Mouse (Mus musculus) thymus, adult 2 months (tissue): ENCODE measurements at regions not wholly inside any gene's neighbourhood (a gene's known extent, or its start where the extent isn't known, plus 50 kb on each side); places are given as distances from the start of the nearest gene placed in this dataset.
"Not testable (repeated sequence)": the region's sequence is repeated elsewhere in the genome, so short reads cannot be mapped to it uniquely, and the experiment has no call there.

ENCODE experiments used
- DNase-seq: peaks from one replicate; pipeline ENCODE4 v3.0.0; 2021
- H3K27ac ChIP-seq: fragments of 200-500 bp; 2 replicates; pipeline ENCODE4 v1.5.1; 2012; ENCODE audit warnings: low read length, control low read depth; ENCODE audit not compliant: control insufficient read depth, insufficient read depth
- H3K27me3 ChIP-seq: fragments of 200-500 bp; 2 replicates; pipeline ENCODE4 v1.6.1; 2012; ENCODE audit warnings: mild to moderate bottlenecking, low read length, moderate library complexity, mixed read lengths; ENCODE audit not compliant: control insufficient read depth, insufficient read depth
- H3K36me3 ChIP-seq: fragments of 200-500 bp; 2 replicates; pipeline ENCODE4 v1.6.1; 2012; ENCODE audit warnings: mild to moderate bottlenecking, low read length, moderate library complexity; ENCODE audit not compliant: control insufficient read depth, insufficient read depth
- H3K4me1 ChIP-seq: fragments of 200-500 bp; replicated peaks from 2 replicates; pipeline ENCODE4 v1.6.1; 2012; ENCODE audit warnings: low read length; ENCODE audit not compliant: control insufficient read depth, insufficient read depth
- H3K4me3 ChIP-seq: fragments of 200-500 bp; 2 replicates; pipeline ENCODE4 v1.5.1; 2012; ENCODE audit warnings: mild to moderate bottlenecking, low read length, control low read depth, moderate library complexity; ENCODE audit not compliant: control insufficient read depth, insufficient read depth
- CTCF ChIP-seq: fragments of 200-500 bp; IDR thresholded peaks from 2 replicates; pipeline ENCODE4 v1.5.1; 2012; ENCODE audit warnings: mild to moderate bottlenecking, control low read depth, low read length, moderate library complexity, borderline replicate concordance; ENCODE audit not compliant: control insufficient read depth, poor library complexity, insufficient read depth; ENCODE audit errors: extremely low read depth
- POLR2A ChIP-seq: fragments of 200-500 bp; IDR thresholded peaks from 2 replicates; pipeline ENCODE4 v1.6.1; 2012; ENCODE audit warnings: mild to moderate bottlenecking, low read length, control low read depth, moderate library complexity; ENCODE audit not compliant: control insufficient read depth, poor library complexity, insufficient read depth; ENCODE audit errors: extremely low read depth
- WGBS: fragments of 180-500 bp; shearing (Covaris S2); methylation state at CpG from one replicate; pipeline ENCODE4 v1.1.7; 2018; 5-methylcytosine and 5-hydroxymethylcytosine counted together

DNA sequence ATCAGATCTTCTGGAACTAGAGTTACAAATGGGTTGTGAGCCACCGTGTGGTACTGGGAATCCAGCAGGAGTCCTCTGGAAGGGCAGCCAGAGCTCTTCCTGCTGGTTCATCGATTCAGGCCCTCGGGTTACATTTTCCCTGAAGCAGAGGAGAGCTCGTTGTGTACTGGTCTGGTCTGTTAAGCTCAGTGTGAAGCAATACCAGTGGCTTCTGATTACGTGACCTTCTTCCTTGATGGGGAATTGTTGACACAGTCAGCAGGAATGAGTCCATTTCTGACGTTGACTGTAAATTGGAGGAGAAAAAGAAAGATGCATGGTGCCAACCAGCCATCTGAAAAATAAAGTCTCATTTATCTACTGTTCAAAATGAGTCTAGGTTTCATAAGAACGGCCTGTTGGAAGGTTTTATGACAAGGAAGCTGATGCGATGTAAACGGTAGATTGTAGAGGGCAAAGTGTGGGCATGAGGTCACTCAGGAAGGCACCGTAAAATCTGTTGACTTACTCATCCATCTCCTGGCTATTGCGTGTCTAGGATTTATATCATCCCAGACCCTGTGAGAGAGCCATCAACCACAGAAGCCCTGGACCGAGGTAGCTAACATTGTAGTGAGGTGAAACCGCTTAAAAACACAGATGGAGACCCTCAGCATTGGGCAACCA lies 79.0 kb upstream of the Enpep start:
- Histone ChIP-seq H3K27ac (no peak overlapping the region), H3K27me3 (no peaks in the 10 kb centered on the region), H3K4me3 (no peak overlapping the region), H3K4me1 (no peaks in the 10 kb centered on the region), H3K36me3 (no peaks in the 10 kb centered on the region)
- 96% methylated on average over 13 of the region's 13 CpGs for WGBS
- TF ChIP-seq CTCF (no peak), POLR2A (no peak)
- no peak for DNase-seq

DNA sequence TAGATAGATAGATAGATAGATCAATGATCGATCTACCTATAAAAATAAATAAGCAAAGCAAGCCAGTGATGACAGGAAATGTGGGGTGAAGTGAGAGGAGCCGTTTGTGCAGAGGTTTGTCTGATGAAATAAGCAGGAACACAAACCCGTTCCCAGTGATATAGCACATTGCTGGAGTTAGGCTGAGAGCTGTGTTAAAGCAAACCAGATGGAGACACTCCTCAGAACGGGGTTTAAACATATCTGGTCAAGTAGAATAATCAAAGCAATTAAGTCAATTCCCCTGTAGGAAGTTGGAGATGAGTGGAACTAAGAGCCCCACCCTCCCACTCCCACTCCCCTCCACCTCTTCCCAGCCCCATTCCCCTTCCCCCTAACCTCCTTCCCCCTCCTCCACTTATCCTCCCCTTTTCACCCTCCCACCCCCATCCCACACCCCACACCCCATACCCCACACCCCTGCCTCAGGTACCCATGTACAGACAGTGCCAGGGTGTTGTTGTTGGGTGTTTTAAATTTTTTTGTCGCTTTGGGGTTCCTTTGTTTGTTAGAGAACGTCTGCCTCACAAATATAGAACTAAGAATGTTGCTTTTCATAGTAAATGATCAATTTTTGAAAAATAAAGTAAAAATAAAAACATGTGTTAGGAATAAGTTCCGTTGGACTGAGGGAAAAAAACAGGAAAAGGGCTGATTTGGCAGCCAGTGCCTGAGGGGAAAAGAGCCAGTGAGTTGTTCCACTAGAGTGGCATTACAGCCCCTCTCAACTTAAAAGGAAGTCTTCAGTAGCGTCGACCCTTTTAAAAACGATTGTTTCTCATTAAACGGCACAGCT lies 79.8 kb upstream of the Enpep start:
- Histone ChIP-seq H3K36me3 (no peaks in the 10 kb centered on the region), H3K27ac (no peak overlapping the region), H3K4me3 (no peak overlapping the region), H3K27me3 (no peaks in the 10 kb centered on the region), H3K4me1 (no peaks in the 10 kb centered on the region)
- WGBS: 80% methylated on average over 11 of the region's 11 CpGs
- DNase-seq: no peak
- TF ChIP-seq POLR2A (no peak), CTCF (no peak)

DNA sequence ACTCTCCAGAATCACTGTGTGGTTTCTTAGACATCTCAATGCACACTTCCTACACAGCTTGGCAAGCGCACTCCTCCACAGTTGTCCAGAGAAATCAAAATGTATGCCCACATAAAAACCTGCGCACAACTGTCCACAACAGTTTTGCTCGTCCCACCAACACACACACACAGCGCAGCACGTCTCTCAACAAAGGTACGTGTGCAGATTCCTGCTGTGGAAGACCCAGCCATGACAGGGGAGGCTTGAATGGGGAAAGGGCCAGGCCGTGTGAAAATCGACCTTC lies 80.4 kb upstream of the Enpep start:
- WGBS: 96% methylated on average over 8 of the region's 8 CpGs
- H3K4me3 ChIP-seq: no peak overlapping the region
- H3K27me3 ChIP-seq: no peaks in the 10 kb centered on the region
- no peak for DNase-seq
- H3K27ac ChIP-seq: no peak overlapping the region
- no peaks in the 10 kb centered on the region for H3K36me3 ChIP-seq
- TF ChIP-seq CTCF (no peak), POLR2A (no peak)
- H3K4me1 ChIP-seq: no peaks in the 10 kb centered on the region

DNA sequence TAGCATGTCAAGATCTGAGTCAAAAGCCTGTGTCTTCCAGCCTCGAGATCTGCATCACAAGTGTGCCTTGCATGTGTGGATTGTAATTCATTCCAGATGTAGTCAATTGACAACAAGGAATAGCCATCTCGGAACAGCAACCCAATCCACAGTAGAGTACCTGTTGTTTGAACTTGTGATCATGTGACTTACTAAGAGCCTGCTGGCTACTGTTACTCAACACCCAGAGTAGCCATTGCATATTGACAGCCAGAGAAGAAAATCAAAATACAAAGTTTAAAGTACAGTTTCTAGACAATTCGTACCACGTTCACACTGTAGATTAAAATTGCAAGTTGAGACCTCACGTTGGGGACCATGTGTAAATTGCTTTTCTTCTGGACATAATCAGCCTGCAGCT lies 83.1 kb upstream of the Enpep start:
- no peak for DNase-seq
- no peak overlapping the region for H3K27ac ChIP-seq
- H3K36me3 ChIP-seq: no peaks in the 10 kb centered on the region
- H3K4me3 ChIP-seq: no peak overlapping the region
- TF ChIP-seq CTCF (no peak), POLR2A (no peak)
- no peaks in the 10 kb centered on the region for H3K4me1 ChIP-seq
- H3K27me3 ChIP-seq: no peaks in the 10 kb centered on the region
- WGBS: 96% methylated on average over 5 of the region's 5 CpGs

DNA sequence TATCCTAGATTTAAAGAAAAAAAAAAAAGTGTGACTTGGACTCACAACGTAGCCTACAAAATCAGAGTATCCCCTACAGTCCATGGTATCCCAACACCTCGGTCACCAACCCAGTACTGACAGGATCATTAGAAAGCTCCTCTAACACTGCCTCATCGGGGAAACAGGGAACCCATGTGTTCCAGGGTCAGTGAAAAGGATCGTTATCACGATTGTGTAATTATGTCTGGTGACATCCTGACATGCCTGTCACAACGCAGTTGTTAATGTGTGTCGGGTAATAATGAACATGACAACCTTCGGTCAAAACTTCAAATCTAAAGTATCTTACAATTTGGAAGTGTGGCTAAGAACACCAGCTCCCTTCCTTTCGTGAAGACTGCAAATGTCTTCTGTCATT lies 83.8 kb upstream of the Enpep start:
- WGBS: 96% methylated on average over 9 of the region's 9 CpGs
- no peaks in the 10 kb centered on the region for H3K36me3 ChIP-seq
- TF ChIP-seq CTCF: no peak
- no peak for TF ChIP-seq POLR2A

DNA sequence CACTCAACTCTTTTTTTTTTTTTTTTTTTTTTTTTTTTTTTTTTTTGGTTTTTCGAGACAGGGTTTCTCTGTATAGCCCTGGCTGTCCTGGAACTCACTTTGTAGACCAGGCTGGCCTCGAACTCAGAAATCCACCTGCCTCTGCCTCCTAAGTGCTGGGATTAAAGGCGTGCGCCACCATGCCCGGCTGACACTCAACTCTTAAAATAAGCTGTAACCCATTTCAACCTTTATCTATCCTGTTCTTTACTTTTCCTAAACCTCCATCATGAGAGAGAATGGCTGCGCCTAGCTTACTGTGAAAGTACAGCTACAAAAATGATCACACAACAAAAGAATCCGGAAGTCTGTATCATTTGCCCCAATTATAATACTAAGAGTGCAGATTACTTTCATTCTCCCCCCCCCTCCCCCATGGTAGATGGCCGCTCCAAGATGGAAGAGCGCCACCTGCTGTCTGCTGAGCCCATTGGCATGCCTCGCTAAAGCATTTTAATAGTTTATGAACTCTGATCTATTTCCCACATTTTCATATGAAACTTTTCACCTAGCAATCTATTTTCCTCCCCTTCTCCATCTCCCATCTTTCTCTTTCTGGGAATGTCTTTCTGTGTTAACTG lies 89.2 kb upstream of the Enpep start:
- not testable (repeated sequence) for H3K4me3 ChIP-seq, H3K27me3 ChIP-seq, H3K27ac ChIP-seq, H3K4me1 ChIP-seq, H3K36me3 ChIP-seq
- 58% methylated on average over 9 of the region's 10 CpGs for WGBS
- peak; percentile 18 for DNase-seq
- peak; percentile 70; the same call in 1 of the 2 replicates for TF ChIP-seq CTCF

More for the DNA sequence above, 83.8 kb upstream of the Enpep start:
- Histone ChIP-seq H3K4me1 (no peaks in the 10 kb centered on the region), H3K4me3 (no peak overlapping the region), H3K27me3 (no peaks in the 10 kb centered on the region), H3K27ac (no peak overlapping the region)
- DNase-seq: no peak
